Mouse (Mus musculus) adrenal gland (tissue): ENCODE data around the gene Dnajb14.
"Not testable (repeated sequence)": the region's sequence is repeated elsewhere in the genome, so short reads cannot be mapped to it uniquely, and the experiment has no call there.

Source experiments
- intact Hi-C: fragments of 180-260 bp; cut with DNase I; formaldehyde crosslinking; loops from one replicate; pipeline ENCODE4 v1.15.1; 2025

Dnajb14 gene

GRCm38 (mm10) chr3:137951302-137951701 lies 83.8 kb downstream of the Dnajb14 start:
- intact Hi-C loops, result not testable (repeated sequence)

- intact Hi-C loops, result no loop called here
These were observed 84.3 kb downstream of the Dnajb14 start for GRCm38 (mm10) chr3:137951819-137952218.

- intact Hi-C loops, result no loop called here
These were observed 84.9 kb downstream of the Dnajb14 start for GRCm38 (mm10) chr3:137952225-137952913.

GRCm38 (mm10) chr3:137952914-137953880 lies 85.7 kb downstream of the Dnajb14 start:
- intact Hi-C loops, result no loop called here

GRCm38 (mm10) chr3:137954256-137954916 lies 86.9 kb downstream of the Dnajb14 start:
- intact Hi-C loops, result no loop called here

GRCm38 (mm10) chr3:137955560-137956081 lies 88.1 kb downstream of the Dnajb14 start:
- intact Hi-C loops, result no loop called here

GRCm38 (mm10) chr3:137957864-137958263 lies 90.4 kb downstream of the Dnajb14 start:
- intact Hi-C loops, result no loop called here

GRCm38 (mm10) chr3:137958352-137958751 lies 90.9 kb downstream of the Dnajb14 start:
- intact Hi-C loops, result no loop called here

GRCm38 (mm10) chr3:137959456-137959855 lies 92.0 kb downstream of the Dnajb14 start:
- intact Hi-C loops, result no loop called here

GRCm38 (mm10) chr3:137961736-137962385 lies 94.4 kb downstream of the Dnajb14 start:
- intact Hi-C loops, result no loop called here

- intact Hi-C loops, result no loop called here
These were observed 96.0 kb downstream of the Dnajb14 start for GRCm38 (mm10) chr3:137963508-137963907.

- intact Hi-C loops, result not testable (repeated sequence)
These were observed 96.5 kb downstream of the Dnajb14 start for GRCm38 (mm10) chr3:137964014-137964413.
